In the genomic region with DNA sequence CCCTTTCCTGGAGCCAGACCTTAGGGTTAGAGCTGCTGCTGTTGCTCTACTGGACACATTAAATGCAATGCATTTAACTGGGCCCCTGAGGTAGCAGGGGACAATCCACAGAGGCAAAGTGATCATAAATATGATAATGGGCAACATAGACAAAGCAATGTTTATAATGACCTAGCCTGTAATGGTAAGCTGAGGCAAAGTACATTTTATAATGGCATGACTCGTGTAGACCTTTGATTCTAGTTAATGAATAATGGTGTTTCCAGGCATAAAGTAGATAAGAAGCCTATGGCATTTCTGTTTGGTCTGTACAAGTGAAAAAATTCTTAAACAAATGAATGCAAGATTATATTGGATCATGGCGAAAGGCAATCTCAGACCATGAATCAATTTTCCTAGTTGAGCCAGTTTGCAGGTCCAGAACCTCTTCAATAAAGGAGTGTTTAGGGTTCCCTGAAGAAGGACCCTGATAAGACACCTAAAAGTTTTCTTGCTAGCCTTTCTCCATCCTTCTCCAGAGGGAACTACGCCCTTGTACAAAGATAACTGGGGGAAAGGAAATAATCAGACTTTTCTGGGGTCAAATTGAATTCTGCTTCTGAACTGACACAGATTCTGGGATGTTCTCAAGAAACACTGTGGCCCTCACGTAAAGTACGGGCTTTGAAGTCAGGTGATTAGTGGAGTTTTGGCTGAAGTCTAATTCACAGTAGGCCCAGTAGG, we compare ENCODE assay signal across 33 mouse cellular contexts. TPM values are rescaled to one million over a fixed set of nuclear protein-coding genes. Genes with fewer than 3 reads are reported as not detected.
"Had no signal": no experiment of that assay in that cellular context is flagged by ENCODE, and none has a peak within 500 bp of the region (broad histone marks: within the 10 kb centered on the region; RNA-seq: fewer than 3 reads in every experiment).

No protein-coding gene starts in this region.

- H3K9me3 ChIP-seq: limb, embryonic 10.5 days; limb, embryonic 12.5 days; limb, embryonic 13.5 days; limb, embryonic 15.5 days; liver, embryonic 12.5 days; liver, embryonic 13.5 days; liver, embryonic 15.5 days; lung, embryonic 15.5 days; megakaryocyte, embryonic 14.5 days; midbrain, embryonic 10.5 days; midbrain, embryonic 12.5 days; midbrain, embryonic 13.5 days; midbrain, embryonic 15.5 days had no signal

- H3K36me3 ChIP-seq: limb, embryonic 10.5 days; limb, embryonic 12.5 days; limb, embryonic 13.5 days; limb, embryonic 15.5 days; liver, embryonic 12.5 days; liver, embryonic 13.5 days; liver, embryonic 15.5 days; lung, embryonic 15.5 days; midbrain, embryonic 10.5 days; midbrain, embryonic 12.5 days; midbrain, embryonic 13.5 days; midbrain, embryonic 15.5 days had no signal

- DNase-seq: left cerebral cortex, postnatal 4 days; liver; liver, embryonic 13.5 days; liver, postnatal 0 days; lung, adult 18-20 months; lung, adult 2 months; lung, embryonic 14.5 days; lung, postnatal 10 days; lung, postnatal 14 days; lung, postnatal 4 days; midbrain, embryonic 14.5 days had no signal

- H3K4me2 ChIP-seq: limb, embryonic 12.5 days; limb, embryonic 13.5 days; limb, embryonic 15.5 days; liver, embryonic 11.5 days; liver, embryonic 12.5 days; liver, embryonic 13.5 days; liver, embryonic 15.5 days; lung, embryonic 14.5 days; lung, embryonic 15.5 days; midbrain, embryonic 11.5 days; midbrain, embryonic 12.5 days; midbrain, embryonic 13.5 days; midbrain, embryonic 15.5 days had no signal

- H3K27ac ChIP-seq: limb, embryonic 10.5 days; limb, embryonic 12.5 days; limb, embryonic 13.5 days; limb, embryonic 15.5 days; liver, embryonic 12.5 days; liver, embryonic 13.5 days; liver, embryonic 14.5 days; liver, embryonic 15.5 days; lung, embryonic 15.5 days; macrophage; midbrain, embryonic 10.5 days; midbrain, embryonic 12.5 days; midbrain, embryonic 13.5 days; midbrain, embryonic 15.5 days had no signal

- H3K4me1 ChIP-seq: limb, embryonic 10.5 days; limb, embryonic 12.5 days; limb, embryonic 13.5 days; limb, embryonic 15.5 days; liver, embryonic 12.5 days; liver, embryonic 13.5 days; liver, embryonic 15.5 days; lung, embryonic 15.5 days; megakaryocyte, embryonic 14.5 days; midbrain, embryonic 12.5 days; midbrain, embryonic 13.5 days; midbrain, embryonic 15.5 days had no signal

- H3K4me3 ChIP-seq: limb, embryonic 10.5 days; limb, embryonic 12.5 days; limb, embryonic 13.5 days; limb, embryonic 15.5 days; liver, embryonic 12.5 days; liver, embryonic 13.5 days; liver, embryonic 15.5 days; lung, embryonic 15.5 days; megakaryocyte, embryonic 14.5 days; midbrain, embryonic 10.5 days; midbrain, embryonic 12.5 days; midbrain, embryonic 13.5 days; midbrain, embryonic 15.5 days; myocyte had no signal

- H3K9ac ChIP-seq: limb, embryonic 12.5 days; limb, embryonic 13.5 days; limb, embryonic 15.5 days; liver, embryonic 12.5 days; liver, embryonic 13.5 days; liver, embryonic 14.5 days; liver, embryonic 15.5 days; liver, postnatal 0 days; lung, embryonic 14.5 days; lung, embryonic 15.5 days; midbrain, embryonic 12.5 days; midbrain, embryonic 13.5 days; midbrain, embryonic 15.5 days had no signal

- H3K27me3 ChIP-seq: limb, embryonic 12.5 days; limb, embryonic 13.5 days; limb, embryonic 15.5 days; liver, embryonic 12.5 days; liver, embryonic 13.5 days; liver, embryonic 15.5 days; lung, embryonic 15.5 days; midbrain, embryonic 12.5 days; midbrain, embryonic 13.5 days; midbrain, embryonic 15.5 days had no signal

- ATAC-seq: liver, embryonic 12.5 days; liver, postnatal 0 days; lung, postnatal 0 days; midbrain, embryonic 13.5 days; midbrain, embryonic 15.5 days; midbrain, embryonic 16.5 days had no signal

RNA-seq across cellular contexts. Expression of a gene that starts 53.0 kb away (rescaled TPM):
- polyA plus RNA-seq: liver, adult 2 months; liver, embryonic 11.5 days; liver, embryonic 12.5 days; liver, embryonic 13.5 days; liver, embryonic 14.5 days; liver, embryonic 15.5 days; liver, embryonic 16.5 days; liver, postnatal 0 days; lung, adult 2 months; lung, embryonic 15.5 days; lung, embryonic 16.5 days; lung, postnatal 0 days; macrophage; myocyte had no signal
